8 mouse cellular contexts compared by ENCODE assay signal in genomic region chr16:13022875-13023274, GRCm38 (mm10).
DNase-seq lines count a peak whose midpoint lies in the region; ATAC-seq and TF ChIP-seq lines count a peak whose summit lies in the region.

No protein-coding gene starts in this region.

- H3K4me2 ChIP-seq in intestine, postnatal 0 days (replicated peaks; ENCODE audit: low read depth): no peak overlapping the region
- no peak overlapping the region for H3K4me2 ChIP-seq in intestine, embryonic 15.5 days (replicated peaks)
- no peak overlapping the region for H3K4me2 ChIP-seq in forebrain, embryonic 15.5 days (replicated peaks)
- no peak overlapping the region for H3K4me2 ChIP-seq in forebrain, embryonic 14.5 days (ENCODE audit: low read length)

- TF ChIP-seq CTCF in intestine, postnatal 0 days (IDR thresholded peaks at IDR 0.05; ENCODE audit: low read depth): peak; percentile 67
- TF ChIP-seq CTCF in MEL (IDR thresholded peaks at IDR 0.05 in 2 of 3, conservative IDR thresholded peaks at IDR 0.05 in 1 of 3; ENCODE audit: control insufficient read depth in 1 of 3, insufficient read depth in 1 of 3, low read depth in 2 of 3, low read length in 3 of 3, poor library complexity in 1 of 3, severe bottlenecking in 1 of 3): peak; percentile 63 to 77 (median 74)

- no peaks in the 10 kb centered on the region for H3K9me3 ChIP-seq in intestine, postnatal 0 days (ENCODE audit: control insufficient read depth)
- H3K9me3 ChIP-seq in intestine, embryonic 15.5 days: no peaks in the 10 kb centered on the region
- H3K9me3 ChIP-seq in MEL (replicated peaks; ENCODE audit: insufficient read depth, low read length): no peaks in the 10 kb centered on the region
- no peaks in the 10 kb centered on the region for H3K9me3 ChIP-seq in forebrain, embryonic 15.5 days
- no peaks in the 10 kb centered on the region for H3K9me3 ChIP-seq in forebrain, embryonic 14.5 days (replicated peaks; ENCODE audit: control insufficient read depth, low read length)

- peak; percentile 27 for TF ChIP-seq RAD21 in MEL (IDR thresholded peaks at IDR 0.05; ENCODE audit: low read depth, low read length)

- no peak for TF ChIP-seq POLR2A in MEL (IDR thresholded peaks at IDR 0.05; ENCODE audit: control insufficient read depth in 1 of 2, insufficient read depth in 1 of 2, low read depth in 1 of 2, low read length in 2 of 2, poor library complexity in 1 of 2)

- H3K4me3 ChIP-seq in intestine, postnatal 0 days (ENCODE audit: low read depth, low read length): no peak overlapping the region
- no peak overlapping the region for H3K4me3 ChIP-seq in intestine, embryonic 15.5 days (replicated peaks)
- no peak overlapping the region for H3K4me3 ChIP-seq in MEL (ENCODE audit: control insufficient read depth in 1 of 2, insufficient read depth in 1 of 2, low read depth in 2 of 2, low read length in 2 of 2)
- no peak overlapping the region for H3K4me3 ChIP-seq in forebrain, embryonic 15.5 days
- H3K4me3 ChIP-seq in forebrain, embryonic 14.5 days (ENCODE audit: low read depth, low read length): no peak overlapping the region

- no peak overlapping the region for H3K27ac ChIP-seq in intestine, postnatal 0 days (ENCODE audit: low read depth, low read length)
- H3K27ac ChIP-seq in intestine, embryonic 15.5 days: no peak overlapping the region
- no peak overlapping the region for H3K27ac ChIP-seq in MEL (ENCODE audit: control insufficient read depth, low read depth, low read length)
- no peak overlapping the region for H3K27ac ChIP-seq in forebrain, embryonic 15.5 days (replicated peaks)
- no peak overlapping the region for H3K27ac ChIP-seq in forebrain, embryonic 14.5 days (ENCODE audit: low read depth, low read length)

- H3K9ac ChIP-seq in intestine, postnatal 0 days (ENCODE audit: low read depth, low read length): no peak overlapping the region
- H3K9ac ChIP-seq in intestine, embryonic 15.5 days: no peak overlapping the region
- no peak overlapping the region for H3K9ac ChIP-seq in MEL (ENCODE audit: control insufficient read depth, low read depth, low read length, poor library complexity, severe bottlenecking)
- H3K9ac ChIP-seq in forebrain, embryonic 15.5 days (replicated peaks): no peak overlapping the region
- H3K9ac ChIP-seq in forebrain, embryonic 14.5 days (ENCODE audit: low read length): no peak overlapping the region

- peak; percentile 37 to 42 for DNase-seq in B cell, adult 2 months
- DNase-seq in MEL (ENCODE audit: low read depth, low spot score): peak; percentile 41
- peak; percentile 45 to 70 for DNase-seq in kidney, postnatal 36 days
- DNase-seq in thymus, postnatal 36 days: peak; percentile 15 to 20
- no peak for DNase-seq in forebrain, embryonic 14.5 days (ENCODE audit: low spot score)

- no peaks in the 10 kb centered on the region for H3K4me1 ChIP-seq in intestine, postnatal 0 days (replicated peaks; ENCODE audit: control insufficient read depth, insufficient read depth, low read length)
- H3K4me1 ChIP-seq in intestine, embryonic 15.5 days (replicated peaks): no peaks in the 10 kb centered on the region
- H3K4me1 ChIP-seq in MEL (ENCODE audit: control insufficient read depth in 1 of 2, insufficient read depth in 2 of 2, low read length in 2 of 2): no peaks in the 10 kb centered on the region
- 0 out of 2 replicates have a peak, but pooled peaks cover 5% of the 10 kb centered on the region for H3K4me1 ChIP-seq in forebrain, embryonic 15.5 days
- H3K4me1 ChIP-seq in forebrain, embryonic 14.5 days (ENCODE audit: control insufficient read depth, insufficient read depth, low read length): no peaks in the 10 kb centered on the region

- no peaks in the 10 kb centered on the region for H3K79me2 ChIP-seq in MEL (ENCODE audit: control insufficient read depth, insufficient read depth, low read length, poor library complexity)

- ATAC-seq in intestine, postnatal 0 days: no peak
- ATAC-seq in intestine, embryonic 15.5 days: no peak
- ATAC-seq in forebrain, embryonic 15.5 days (replicated peaks): no peak
- no peak for ATAC-seq in forebrain, embryonic 14.5 days

- WGBS in intestine, postnatal 0 days: 42% methylated on average over 4 of the region's 4 CpGs
- 54% methylated on average over 4 of the region's 4 CpGs for WGBS in intestine, embryonic 15.5 days
- 55% methylated on average over 4 of the region's 4 CpGs for WGBS in forebrain, embryonic 15.5 days
- WGBS in forebrain, embryonic 14.5 days: 53% methylated on average over 4 of the region's 4 CpGs

- no peaks in the 10 kb centered on the region for H3K36me3 ChIP-seq in intestine, postnatal 0 days (ENCODE audit: control insufficient read depth, insufficient read depth)
- no peaks in the 10 kb centered on the region for H3K36me3 ChIP-seq in intestine, embryonic 15.5 days
- H3K36me3 ChIP-seq in MEL (ENCODE audit: control insufficient read depth in 1 of 2, insufficient read depth in 2 of 2, low read length in 2 of 2): no peaks in the 10 kb centered on the region
- no peaks in the 10 kb centered on the region for H3K36me3 ChIP-seq in forebrain, embryonic 15.5 days
- H3K36me3 ChIP-seq in forebrain, embryonic 14.5 days (ENCODE audit: control insufficient read depth, insufficient read depth, low read length): no peaks in the 10 kb centered on the region

- TF ChIP-seq EP300 in MEL (IDR thresholded peaks at IDR 0.05; ENCODE audit: low read depth in 1 of 2, low read length in 2 of 2): no peak

- no peaks in the 10 kb centered on the region for H3K27me3 ChIP-seq in intestine, postnatal 0 days (replicated peaks; ENCODE audit: control insufficient read depth, insufficient read depth, low read length)
- no peaks in the 10 kb centered on the region; the same call in 1 of the 2 replicates for H3K27me3 ChIP-seq in intestine, embryonic 15.5 days (replicated peaks)
- no peaks in the 10 kb centered on the region for H3K27me3 ChIP-seq in MEL (ENCODE audit: control insufficient read depth in 1 of 2, insufficient read depth in 2 of 2, low read length in 2 of 2)
- H3K27me3 ChIP-seq in forebrain, embryonic 15.5 days: no peaks in the 10 kb centered on the region
- H3K27me3 ChIP-seq in forebrain, embryonic 14.5 days (replicated peaks; ENCODE audit: control insufficient read depth, insufficient read depth, low read length): no peaks in the 10 kb centered on the region

TF ChIP-seq in MEL, 35 proteins besides CTCF, POLR2A, EP300 and RAD21:
- TF ChIP-seq E2F4 (IDR thresholded peaks at IDR 0.05; ENCODE audit: borderline replicate concordance, low read depth, low read length): no peak
- peak; percentile 64 for TF ChIP-seq SMC3 (IDR thresholded peaks at IDR 0.05; ENCODE audit: low read depth, low read length)
